Mouse (Mus musculus) brain, embryonic 14.5 days (tissue): ENCODE measurements around the gene Nme3. TPM values are rescaled to one million over a fixed set of nuclear protein-coding genes. Genes with fewer than 3 reads are reported as not detected.

Experiments used
- DNase-seq: peaks from one replicate; pipeline ENCODE4 v3.0.0-alpha.2; 2011; ENCODE audit warnings: low read depth
- CTCF ChIP-seq: fragments of 200-500 bp; IDR thresholded peaks from 2 replicates; pipeline ENCODE4 v1.5.1; 2012; ENCODE audit warnings: inconsistent platforms, mild to moderate bottlenecking, moderate library complexity, borderline replicate concordance; ENCODE audit not compliant: insufficient read depth, insufficient read length; ENCODE audit errors: extremely low read depth
- POLR2A ChIP-seq: fragments of 200-500 bp; IDR thresholded peaks from 2 replicates; pipeline ENCODE4 v1.6.1; 2012; ENCODE audit warnings: mild to moderate bottlenecking, inconsistent platforms, borderline replicate concordance; ENCODE audit not compliant: poor library complexity, insufficient read depth, insufficient read length, severe bottlenecking; ENCODE audit errors: extremely low read depth
- polyA plus RNA-seq: library from polyadenylated mRNA; depleted of rRNA; stranded (reverse); fragments of >200 nt; gene quantifications from 2 replicates; pipeline ENCODE4 v1.2.3, GENCODE M21; 2012

Gene Nme3
- polyA plus RNA-seq, 1 experiment, result 71.5 TPM

DNA sequence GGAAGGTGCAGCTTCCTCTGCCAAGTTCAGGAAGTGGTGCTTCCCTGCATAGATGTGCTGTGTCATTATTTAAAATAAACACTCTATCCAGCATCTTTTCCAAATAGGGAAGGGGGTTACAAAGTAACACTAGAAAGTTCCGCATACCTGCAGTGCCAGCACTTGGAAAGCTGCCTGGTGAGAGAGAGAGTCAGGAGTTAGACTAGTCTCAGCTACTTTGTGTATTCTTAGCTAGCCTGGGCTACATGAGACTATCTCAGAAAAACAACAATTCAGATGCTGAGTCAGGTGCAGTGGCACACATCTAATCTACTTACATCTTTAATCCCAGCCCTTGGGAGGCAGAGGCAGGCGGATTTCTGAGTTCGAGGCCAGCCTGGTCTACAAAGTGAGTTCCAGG lies 34.5 kb upstream of the Nme3 start:
- no peak for DNase-seq
- TF ChIP-seq POLR2A (no peak), CTCF (no peak)

DNA sequence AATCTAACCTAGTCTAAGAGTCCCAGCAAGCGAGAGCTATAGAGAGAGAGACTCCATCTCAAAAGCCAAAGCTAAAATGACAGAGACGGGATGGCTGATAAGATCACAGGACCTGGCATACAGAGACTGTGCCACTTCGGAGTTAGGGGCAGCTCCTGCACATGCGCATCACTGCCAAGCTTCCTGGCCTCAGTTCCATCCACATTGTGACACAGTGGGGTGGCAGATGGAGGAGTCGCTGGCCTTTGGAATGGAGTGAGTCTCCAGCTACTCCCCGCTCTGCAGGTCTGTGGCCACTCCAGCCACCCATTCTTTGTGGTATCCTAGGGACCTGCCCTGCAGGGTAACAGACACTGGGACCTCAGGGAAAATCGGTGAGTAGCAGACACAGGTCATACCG lies 30.5 kb upstream of the Nme3 start, which contains the start of gene Igfals:
Gene Igfals (plus strand): TSS at position 222 of the 400 bp plus-strand sequence.
- TF ChIP-seq CTCF (no peak), POLR2A (no peak)
- no peak for DNase-seq

DNA sequence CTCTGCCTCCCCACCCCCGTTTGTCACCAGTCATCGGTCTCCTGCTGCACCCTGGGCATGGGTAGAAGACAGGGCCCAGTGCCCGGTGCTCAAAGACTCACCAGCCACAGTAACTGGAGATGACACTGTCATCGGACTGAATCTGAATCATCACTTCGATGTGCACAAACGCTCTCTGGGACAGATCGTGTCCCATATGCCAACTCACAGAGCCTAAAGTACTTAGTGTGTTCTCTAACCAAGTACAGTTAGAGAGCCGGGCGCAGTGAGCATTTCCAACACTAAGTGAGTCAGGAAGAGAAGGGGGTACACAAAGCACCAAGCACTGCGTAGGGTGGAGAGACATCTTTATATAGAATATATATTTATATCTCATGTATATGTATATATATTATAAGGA lies 28.4 kb upstream of the Nme3 start:
- no peak for DNase-seq
- no peak for TF ChIP-seq CTCF
- TF ChIP-seq POLR2A, result no peak

DNA sequence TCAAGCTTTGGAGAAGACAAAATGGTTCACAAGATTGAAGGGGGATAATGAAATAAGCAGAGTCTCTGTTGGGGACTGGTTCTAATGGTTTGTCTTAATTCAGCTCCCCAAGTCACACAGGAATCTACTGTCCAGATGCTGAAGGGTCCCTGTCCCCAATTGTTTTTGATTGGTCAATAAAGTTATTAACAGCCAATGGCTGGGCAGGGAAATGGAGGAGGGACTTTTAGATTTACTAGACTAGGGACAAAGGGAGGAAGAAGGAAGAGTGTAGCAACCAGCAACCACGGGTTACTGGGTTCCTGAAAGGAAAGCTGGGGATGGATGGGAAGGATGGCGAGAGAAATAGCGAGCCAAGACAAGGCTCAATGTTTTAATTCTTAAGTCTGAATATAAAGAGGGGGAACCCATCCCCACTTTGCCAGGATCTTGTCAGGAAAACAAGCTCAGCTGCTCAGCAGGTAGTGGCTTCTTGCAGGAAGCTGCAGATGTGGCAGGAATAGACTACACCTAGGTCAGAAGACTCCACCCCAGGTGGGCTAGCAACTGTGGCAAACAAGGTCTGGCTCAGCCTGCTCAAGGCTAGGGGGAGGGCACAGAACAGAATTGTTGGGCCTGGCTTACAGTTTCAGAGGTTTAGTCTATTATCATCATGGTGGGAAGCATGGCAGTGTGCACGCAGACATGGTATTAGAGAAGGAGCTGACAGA lies 22.4 kb upstream of the Nme3 start:
- DNase-seq, result no peak
- no peak for TF ChIP-seq POLR2A
- TF ChIP-seq CTCF, result no peak

DNA sequence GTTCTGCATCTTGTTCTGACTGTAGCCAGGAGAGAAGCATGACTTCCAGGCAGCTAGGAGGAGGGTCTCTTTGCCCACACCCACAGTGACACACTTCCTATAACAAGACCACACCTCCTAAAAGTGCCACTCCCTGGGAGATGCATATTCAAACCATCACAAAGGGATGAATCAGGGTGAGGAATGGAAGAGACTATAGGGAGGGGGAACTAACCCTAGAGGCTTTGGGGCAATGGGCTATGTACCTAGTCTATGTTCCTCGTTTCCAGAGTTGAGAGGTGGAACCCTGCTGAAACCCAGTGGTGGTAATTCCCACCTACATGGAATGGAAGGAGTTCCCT lies 21.9 kb upstream of the Nme3 start:
- TF ChIP-seq POLR2A (no peak), CTCF (no peak)
- DNase-seq, result no peak

DNA sequence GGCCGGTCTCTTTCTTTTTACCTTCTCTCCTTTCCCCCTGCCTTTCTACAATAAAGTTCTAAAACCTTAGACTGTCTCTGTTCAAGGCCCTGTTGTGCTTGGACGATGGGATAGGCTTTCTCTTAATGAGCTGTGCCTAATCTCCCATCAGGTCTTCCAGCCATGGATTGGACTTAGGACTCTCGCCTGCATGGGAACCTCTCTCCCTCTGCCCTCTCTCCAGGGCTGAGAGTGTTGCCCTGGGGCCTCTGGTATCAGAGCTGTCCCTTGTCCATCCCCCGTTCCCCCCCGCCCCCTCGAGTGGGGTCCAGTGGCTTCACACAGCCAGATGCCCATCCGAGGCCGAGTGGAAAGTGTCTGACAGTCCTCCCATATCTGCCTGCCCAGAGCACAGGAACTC lies 21.3 kb upstream of the Nme3 start:
- no peak for DNase-seq
- TF ChIP-seq POLR2A, result no peak
- no peak for TF ChIP-seq CTCF

DNA sequence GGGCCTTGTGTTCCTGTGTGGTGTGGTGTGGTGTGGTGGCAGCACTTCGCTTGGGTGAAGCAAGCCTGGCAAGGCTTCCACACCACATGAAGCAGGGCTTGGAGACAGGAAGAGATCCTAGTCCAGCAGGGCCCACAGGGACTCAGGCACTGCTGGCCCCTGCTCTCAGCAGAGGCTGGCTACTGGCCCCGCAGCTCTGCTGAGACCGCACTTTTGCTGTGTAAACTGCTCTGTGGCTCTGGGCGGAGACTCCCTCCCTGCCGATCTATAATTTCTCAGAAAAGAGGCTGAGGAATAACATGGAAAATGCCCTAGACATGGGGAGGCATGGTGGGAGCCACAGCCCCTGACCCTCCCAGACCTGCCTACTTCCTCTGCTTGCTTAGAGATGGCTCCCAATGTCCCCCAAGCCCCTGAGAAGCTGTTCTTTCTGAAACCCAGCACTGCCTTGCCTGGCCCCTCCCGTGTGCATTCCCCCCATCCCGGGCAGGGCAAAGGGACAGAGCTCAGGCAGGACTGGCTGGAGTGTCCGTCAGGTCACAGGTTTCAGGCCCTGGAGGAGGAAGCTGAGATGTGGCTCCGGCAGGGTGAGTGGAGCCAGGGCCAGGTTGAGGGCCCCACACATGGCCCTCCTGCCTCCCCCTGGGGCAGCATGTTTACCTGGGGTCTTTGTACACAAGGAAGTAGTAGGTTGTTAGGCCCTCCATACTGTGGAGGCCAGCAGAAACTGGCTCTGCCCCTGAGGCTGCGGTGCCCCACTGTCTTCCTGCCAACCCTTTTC lies 18.8 kb upstream of the Nme3 start:
- TF ChIP-seq POLR2A, result no peak
- no peak for TF ChIP-seq CTCF
- DNase-seq, result no peak

DNA sequence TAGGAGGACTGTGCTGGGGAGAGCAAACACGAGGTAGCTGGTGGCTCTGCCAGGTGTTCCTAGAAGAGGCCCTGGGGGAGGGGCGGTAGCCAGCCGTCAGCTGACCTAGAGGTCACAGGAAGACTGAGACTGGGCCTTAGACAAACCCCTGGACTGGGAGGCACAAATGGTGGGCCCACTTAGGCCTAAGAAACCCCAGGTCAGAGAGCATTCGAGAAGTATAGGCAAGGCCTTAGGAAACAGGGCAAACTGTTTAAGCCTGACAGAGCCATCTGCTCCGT lies 18.2 kb upstream of the Nme3 start:
- no peak for DNase-seq
- TF ChIP-seq CTCF (no peak), POLR2A (no peak)

DNA sequence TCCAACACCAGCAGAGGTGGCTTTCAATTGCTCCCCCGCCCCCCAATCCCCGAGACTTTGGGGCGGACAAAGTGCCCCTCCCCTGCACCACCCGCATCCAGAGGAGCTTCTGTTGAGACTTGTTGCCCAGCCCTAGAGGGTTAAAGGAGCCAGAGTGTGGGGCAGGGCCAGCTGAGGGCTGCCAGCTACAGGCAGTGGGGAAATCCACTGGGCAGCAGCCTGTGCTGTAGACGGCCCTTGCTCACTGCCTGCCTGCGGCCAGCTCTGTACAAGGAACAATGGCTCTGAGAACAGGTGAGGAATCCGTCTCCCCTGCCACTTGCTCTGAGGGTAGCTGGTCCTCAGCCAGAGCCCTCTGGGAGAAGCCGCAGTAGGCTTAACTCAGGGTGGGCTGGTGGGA lies 17.8 kb upstream of the Nme3 start:
- DNase-seq, result no peak
- TF ChIP-seq POLR2A (no peak), CTCF (no peak)

DNA sequence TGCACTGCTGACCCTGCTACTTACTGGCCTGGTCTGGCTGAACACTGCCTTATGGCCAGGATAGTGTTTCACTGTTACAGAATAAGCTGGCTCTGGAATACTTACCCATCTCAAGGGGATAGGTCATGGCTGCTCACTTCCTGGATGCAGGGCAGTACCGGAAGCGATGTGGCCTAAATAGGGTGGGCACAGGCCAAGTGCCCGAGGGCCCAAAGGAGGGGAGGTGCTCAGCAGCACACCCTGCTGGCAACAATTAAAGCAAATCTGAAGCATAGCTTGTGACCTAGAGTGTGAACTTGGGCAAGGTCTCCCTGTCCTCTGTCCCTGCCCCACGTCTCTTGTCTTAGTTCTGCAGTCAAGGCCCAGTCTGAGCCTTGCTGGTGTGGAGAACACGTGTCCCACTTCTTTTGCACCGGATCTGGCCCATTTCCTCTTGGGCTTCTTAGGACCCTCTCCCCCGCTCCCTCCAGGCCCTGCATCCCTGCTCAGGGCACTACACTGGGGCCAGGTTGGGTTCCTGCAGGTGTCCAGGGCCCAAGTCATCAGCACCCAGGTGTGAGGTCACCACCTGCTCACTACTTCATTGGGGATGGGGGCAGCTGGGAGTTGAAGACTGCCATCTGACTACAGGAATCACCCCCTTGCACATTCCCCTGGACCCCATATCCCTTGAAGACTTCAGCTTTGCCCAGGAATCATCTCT lies 14.4 kb upstream of the Nme3 start:
- TF ChIP-seq POLR2A, result no peak
- peak; percentile 50; the same call in 1 of the 2 replicates for TF ChIP-seq CTCF
- no peak for DNase-seq

DNA sequence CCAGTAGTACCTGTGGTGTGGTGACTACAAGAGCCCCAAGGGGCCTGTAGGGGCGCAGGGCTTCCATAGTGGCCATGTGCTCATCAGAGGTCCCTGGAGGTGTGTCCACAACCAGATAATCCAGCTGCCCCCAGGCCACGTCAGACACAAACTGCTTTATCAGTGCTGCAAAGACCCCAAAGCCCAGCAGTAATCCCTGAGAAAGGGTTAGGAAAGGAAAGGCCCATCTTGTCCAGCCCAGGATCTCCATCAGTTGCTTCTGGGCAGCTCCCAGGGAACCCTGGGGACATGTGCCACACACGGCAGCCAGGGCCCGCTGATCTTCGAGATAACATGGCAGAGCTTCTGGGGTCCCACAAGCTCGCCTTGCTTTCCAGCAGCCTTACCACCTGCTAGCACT lies 11.9 kb upstream of the Nme3 start:
- no peak for DNase-seq
- no peak for TF ChIP-seq POLR2A
- no peak for TF ChIP-seq CTCF

DNA sequence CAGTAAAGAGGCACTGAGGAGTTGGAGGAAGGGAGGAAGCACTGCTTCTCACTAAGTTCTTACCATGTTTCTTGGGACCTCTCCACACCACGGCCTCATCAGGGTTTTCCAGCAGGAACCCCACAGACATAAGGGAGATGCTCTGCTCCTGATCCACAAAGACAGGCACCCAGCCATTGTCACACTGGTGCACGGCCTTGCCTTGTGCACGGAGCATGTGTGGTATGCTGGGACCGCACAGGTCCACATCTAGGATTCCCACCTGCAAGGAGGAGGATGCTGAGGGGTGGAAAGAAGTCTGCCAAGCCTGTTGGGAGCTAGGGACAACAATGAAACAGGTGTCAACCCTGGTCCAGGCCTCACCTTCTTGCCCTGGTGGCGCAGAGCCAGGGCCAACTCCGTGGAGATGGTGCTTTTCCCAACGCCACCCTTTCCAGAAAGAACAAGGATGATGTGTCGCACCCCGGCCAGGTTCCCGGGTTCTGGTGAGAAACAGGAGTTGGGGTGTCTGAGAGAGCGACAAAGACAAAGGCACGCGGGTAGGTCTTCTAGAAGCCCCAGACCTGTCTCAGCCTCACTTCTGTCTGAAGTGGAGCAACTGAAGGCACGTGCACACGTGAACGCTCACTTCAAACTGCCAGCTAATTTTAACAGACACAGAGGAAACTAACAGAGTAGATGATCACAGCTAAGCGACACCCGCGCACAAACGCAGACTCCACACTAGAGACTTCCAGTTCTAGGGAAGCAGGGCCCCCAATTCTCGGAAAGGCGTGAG lies 10.8 kb upstream of the Nme3 start:
- TF ChIP-seq POLR2A (no peak), CTCF (no peak)
- no peak for DNase-seq
